Mouse (Mus musculus) frontal cortex, postnatal 10 days (tissue): ENCODE measurements at regions not wholly inside any gene's neighbourhood (a gene's known extent, or its start where the extent isn't known, plus 50 kb on each side); places are given as distances from the start of the nearest gene placed in this dataset.
A peak's percentile ranks its signal among the peaks of the same experiment; 100 is the strongest.

Experiments
- DNase-seq, 2 experiments: peaks; one replicate each; pipeline ENCODE4 v3.0.0; 2022; ENCODE audit warnings: low spot score in 2 of 2, mixed read lengths in 1 of 2

GRCm38 (mm10) chr1:92776353-92776752 is 55.1 kb upstream of the Gpc1 start:
- no peak for DNase-seq

- no peak for DNase-seq
Observed at GRCm38 (mm10) chr1:92775908-92776307, 55.5 kb upstream of the Gpc1 start.

GRCm38 (mm10) chr1:92774743-92775692 is 56.4 kb upstream of the Gpc1 start:
- no peak for DNase-seq

- no peak for DNase-seq
Observed at GRCm38 (mm10) chr1:92774006-92774405, 57.4 kb upstream of the Gpc1 start.

- no peak for DNase-seq
Observed at GRCm38 (mm10) chr1:92772784-92773113, 58.7 kb upstream of the Gpc1 start.

- no peak for DNase-seq
Observed at GRCm38 (mm10) chr1:92772101-92772783, 59.2 kb upstream of the Gpc1 start.

GRCm38 (mm10) chr1:92769696-92770095 is 61.7 kb upstream of the Gpc1 start:
- DNase-seq: no peak

- DNase-seq: no peak
Observed at GRCm38 (mm10) chr1:92769156-92769555, 62.3 kb upstream of the Gpc1 start.

- no peak for DNase-seq
Observed at GRCm38 (mm10) chr1:92766496-92766895, 64.9 kb upstream of the Gpc1 start.

- DNase-seq: peak in 1 of 2 experiments; percentile 13
Observed at GRCm38 (mm10) chr1:92754793-92755488, 76.5 kb upstream of the Gpc1 start.

- DNase-seq: no peak
Observed at GRCm38 (mm10) chr1:92751700-92752136, 79.7 kb upstream of the Gpc1 start.

GRCm38 (mm10) chr1:92749475-92749874 is 82.0 kb upstream of the Gpc1 start:
- no peak for DNase-seq

GRCm38 (mm10) chr1:92745284-92745683 is 86.2 kb upstream of the Gpc1 start:
- no peak for DNase-seq

GRCm38 (mm10) chr1:92744528-92745241 is 86.8 kb upstream of the Gpc1 start:
- DNase-seq: no peak

GRCm38 (mm10) chr1:92742881-92743621 is 88.4 kb upstream of the Gpc1 start:
- DNase-seq: no peak

- no peak for DNase-seq
Observed at GRCm38 (mm10) chr1:92742300-92742699, 89.1 kb upstream of the Gpc1 start.

GRCm38 (mm10) chr1:92741047-92741446 is 90.4 kb upstream of the Gpc1 start:
- no peak for DNase-seq

GRCm38 (mm10) chr1:92737600-92738197 is 89.1 kb upstream of the Otos start:
- peak in 1 of 2 experiments; percentile 33 for DNase-seq

GRCm38 (mm10) chr1:92736411-92736810 is 87.8 kb upstream of the Otos start:
- DNase-seq: no peak

GRCm38 (mm10) chr1:92733732-92734131 is 85.1 kb upstream of the Otos start:
- no peak for DNase-seq
